Mouse (Mus musculus) C2C12 (cell line): ENCODE data around the gene Sned1. TPM values are rescaled to one million over a fixed set of nuclear protein-coding genes. Genes with fewer than 3 reads are reported as not detected.
A peak's percentile ranks its signal among the peaks of the same experiment; 100 is the strongest.

Experiments used
- H3K27me3 ChIP-seq: one replicate; pipeline ENCODE4 v1.6.1; 2011; ENCODE audit not compliant: control insufficient read depth, insufficient read depth, insufficient read length
- H3K36me3 ChIP-seq: one replicate; pipeline ENCODE4 v1.6.1; 2011; ENCODE audit not compliant: control insufficient read depth, insufficient read depth
- H3K4me3 ChIP-seq: one replicate; pipeline ENCODE4 v1.5.1; 2011; ENCODE audit warnings: mild to moderate bottlenecking, control low read depth; ENCODE audit not compliant: poor library complexity, insufficient read depth, severe bottlenecking
- H3K79me2 ChIP-seq: one replicate; pipeline ENCODE4 v1.6.1; 2011; ENCODE audit not compliant: control insufficient read depth, insufficient read depth
- H3K79me3 ChIP-seq: one replicate; pipeline ENCODE4 v1.6.1; 2011; ENCODE audit warnings: low read depth, control low read depth
- H3ac ChIP-seq: one replicate; pipeline ENCODE3; 2011; ENCODE audit warnings: low read depth; ENCODE audit not compliant: control insufficient read depth, insufficient read length
- CEBPB ChIP-seq: IDR thresholded peaks from one replicate; pipeline ENCODE4 v1.6.1; 2011; ENCODE audit warnings: low read depth, mild to moderate bottlenecking, control low read depth, moderate library complexity
- CTCF ChIP-seq: IDR thresholded peaks from one replicate; pipeline ENCODE4 v1.5.1; 2011; ENCODE audit not compliant: control insufficient read depth, insufficient read depth, insufficient read length
- FOSL1 ChIP-seq: IDR thresholded peaks from one replicate; pipeline ENCODE4 v1.8.0; 2011; ENCODE audit warnings: mild to moderate bottlenecking, low read length; ENCODE audit not compliant: poor library complexity, insufficient read depth, severe bottlenecking
- MAX ChIP-seq: IDR thresholded peaks from one replicate; pipeline ENCODE4 v1.6.1; 2011; ENCODE audit warnings: mild to moderate bottlenecking, control low read depth
- MYOD1 ChIP-seq: IDR thresholded peaks from one replicate; pipeline ENCODE4 v1.6.1; 2011; ENCODE audit warnings: low read depth; ENCODE audit not compliant: control insufficient read depth, insufficient read length
- MYOG ChIP-seq: IDR thresholded peaks from one replicate; pipeline ENCODE4 v1.6.1; 2011; ENCODE audit not compliant: control insufficient read depth, insufficient read length; ENCODE audit errors: extremely low read depth
- USF1 ChIP-seq: IDR thresholded peaks from one replicate; pipeline ENCODE4 v1.6.1; 2011; ENCODE audit warnings: low read depth, mild to moderate bottlenecking, control low read depth, moderate library complexity
- polyA plus RNA-seq: library from polyadenylated mRNA; unstranded; fragments of >200 nt; fragmentation: generic; extraction: Trizol; gene quantifications from one replicate; pipeline ENCODE4 v1.2.1, GENCODE M21; 2012; ENCODE audit warnings: missing spikeins

The Sned1 gene
- polyA plus RNA-seq, 1 experiment: 0.18 TPM

- Histone ChIP-seq H3K79me3 (no peaks in the 10 kb centered on the region), H3K36me3 (no peaks in the 10 kb centered on the region), H3K4me3 (no peak overlapping the region), H3ac (no peak overlapping the region), H3K27me3 (no peaks in the 10 kb centered on the region), H3K79me2 (no peaks in the 10 kb centered on the region)
- TF ChIP-seq FOSL1 (no peak), CTCF (no peak), MYOG (no peak), MAX (no peak), MYOD1 (no peak), USF1 (no peak), CEBPB (no peak)
Measured at GRCm38 (mm10) chr1:93267207-93267606, 31.6 kb downstream of the Sned1 start.

GRCm38 (mm10) chr1:93268246-93268645 lies 32.6 kb downstream of the Sned1 start:
- TF ChIP-seq CTCF (no peak), CEBPB (no peak), MYOD1 (no peak), MYOG (no peak), MAX (no peak), USF1 (no peak), FOSL1 (no peak)
- Histone ChIP-seq H3K79me3 (no peaks in the 10 kb centered on the region), H3K4me3 (no peak overlapping the region), H3K27me3 (no peaks in the 10 kb centered on the region), H3K36me3 (no peaks in the 10 kb centered on the region), H3ac (no peak overlapping the region), H3K79me2 (no peaks in the 10 kb centered on the region)

GRCm38 (mm10) chr1:93270516-93271240 lies 35.0 kb downstream of the Sned1 start:
- H3K27me3 ChIP-seq: no peaks in the 10 kb centered on the region
- TF ChIP-seq MYOG (no peak), FOSL1 (peak; percentile 37)
- H3K4me3 ChIP-seq: no peak overlapping the region
- H3ac ChIP-seq: no peak overlapping the region
- H3K79me3 ChIP-seq: no peaks in the 10 kb centered on the region
- no peaks in the 10 kb centered on the region for H3K79me2 ChIP-seq
- no peaks in the 10 kb centered on the region for H3K36me3 ChIP-seq

GRCm38 (mm10) chr1:93271751-93272150 lies 36.1 kb downstream of the Sned1 start:
- Histone ChIP-seq H3K79me2 (no peaks in the 10 kb centered on the region), H3K27me3 (no peaks in the 10 kb centered on the region), H3K36me3 (no peaks in the 10 kb centered on the region), H3K4me3 (no peak overlapping the region), H3ac (no peak overlapping the region), H3K79me3 (no peaks in the 10 kb centered on the region)
- TF ChIP-seq MYOD1 (no peak), MAX (no peak), USF1 (no peak), MYOG (no peak), CTCF (no peak), CEBPB (no peak), FOSL1 (no peak)

GRCm38 (mm10) chr1:93272409-93272821 lies 36.8 kb downstream of the Sned1 start:
- no peaks in the 10 kb centered on the region for H3K79me3 ChIP-seq
- H3K79me2 ChIP-seq: no peaks in the 10 kb centered on the region
- TF ChIP-seq CEBPB (no peak), CTCF (no peak), FOSL1 (no peak), MYOG (no peak), MYOD1 (no peak), MAX (no peak), USF1 (no peak)
- no peak overlapping the region for H3K4me3 ChIP-seq
- H3K36me3 ChIP-seq: no peaks in the 10 kb centered on the region
- H3ac ChIP-seq: no peak overlapping the region
- H3K27me3 ChIP-seq: no peaks in the 10 kb centered on the region

- Histone ChIP-seq H3ac (no peak overlapping the region), H3K27me3 (no peaks in the 10 kb centered on the region), H3K79me2 (no peaks in the 10 kb centered on the region), H3K36me3 (no peaks in the 10 kb centered on the region), H3K4me3 (no peak overlapping the region), H3K79me3 (no peaks in the 10 kb centered on the region)
- no peak for TF ChIP-seq USF1
- TF ChIP-seq CEBPB: no peak
- no peak for TF ChIP-seq MYOG
- TF ChIP-seq FOSL1: no peak
- no peak for TF ChIP-seq MAX
- TF ChIP-seq MYOD1: no peak
- no peak for TF ChIP-seq CTCF
Measured at GRCm38 (mm10) chr1:93275561-93275960, 39.9 kb downstream of the Sned1 start.
